Mouse (Mus musculus) midbrain, embryonic 12.5 days (tissue): ENCODE measurements at regions not wholly inside any gene's neighbourhood (a gene's known extent, or its start where the extent isn't known, plus 50 kb on each side); places are given as distances from the start of the nearest gene placed in this dataset.

Experiments
- ATAC-seq: fragments of 200-750 bp; cut with Nextera tagmentation; 2 replicates; pipeline ENCODE4 v1.8.0; 2017; ENCODE audit warnings: low read depth, moderate TSS enrichment, moderate library complexity; ENCODE audit not compliant: low FRiP score
- H3K27ac ChIP-seq: fragments of 300-500 bp; sonication (generic); replicated peaks from 2 replicates; pipeline ENCODE4 v1.5.1; 2016; ENCODE audit warnings: mild to moderate bottlenecking
- H3K27me3 ChIP-seq: fragments of 300-500 bp; sonication (generic); 2 replicates; pipeline ENCODE4 v1.6.1; 2016; ENCODE audit warnings: mild to moderate bottlenecking
- H3K36me3 ChIP-seq: fragments of 300-500 bp; sonication (generic); 2 replicates; pipeline ENCODE4 v1.6.1; 2016
- H3K4me1 ChIP-seq: fragments of 300-500 bp; sonication (generic); 2 replicates; pipeline ENCODE4 v1.6.1; 2016
- H3K4me2 ChIP-seq: fragments of 300-500 bp; sonication (generic); replicated peaks from 2 replicates; pipeline ENCODE4 v1.6.1; 2016; ENCODE audit warnings: mild to moderate bottlenecking, moderate library complexity
- H3K4me3 ChIP-seq: fragments of 300-500 bp; sonication (generic); 2 replicates; pipeline ENCODE4 v1.5.1; 2016; ENCODE audit warnings: mild to moderate bottlenecking
- H3K9ac ChIP-seq: fragments of 300-500 bp; sonication (generic); replicated peaks from 2 replicates; pipeline ENCODE4 v1.6.1; 2016; ENCODE audit warnings: mild to moderate bottlenecking, moderate library complexity
- H3K9me3 ChIP-seq: fragments of 300-500 bp; sonication (generic); 2 replicates; pipeline ENCODE4 v1.6.1; 2016; ENCODE audit warnings: mild to moderate bottlenecking
- WGBS: fragments of 180-500 bp; shearing (Covaris S2); methylation state at CpG from one replicate; pipeline ENCODE4 v1.1.7; 2016; 5-methylcytosine and 5-hydroxymethylcytosine counted together

DNA sequence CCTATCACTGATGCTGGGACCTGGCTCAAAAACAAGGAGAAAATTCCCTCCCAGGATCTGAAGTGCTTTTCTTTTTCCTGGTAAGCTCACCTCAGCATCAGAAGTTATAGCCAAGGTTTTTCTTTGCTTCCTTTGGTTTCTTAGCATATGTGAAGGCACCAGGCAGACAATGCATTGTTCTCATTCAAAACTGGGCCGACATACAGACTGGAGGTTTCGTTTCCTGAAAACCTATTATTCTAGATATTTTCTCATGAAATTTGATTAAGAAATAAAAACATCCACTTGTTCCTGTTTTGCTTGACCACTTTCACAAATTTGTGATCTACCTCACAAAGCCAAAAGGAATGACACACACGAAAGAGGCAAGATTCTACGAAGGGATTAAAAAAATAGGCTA is 308.7 kb downstream of the Inhba start:
- ATAC-seq = no peak
- no peaks in the 10 kb centered on the region for H3K27me3 ChIP-seq
- 74% methylated on average over 4 of the region's 4 CpGs for WGBS
- H3K4me1 ChIP-seq = no peaks in the 10 kb centered on the region
- no peak overlapping the region for H3K27ac ChIP-seq
- H3K4me2 ChIP-seq = no peak overlapping the region
- no peak overlapping the region for H3K4me3 ChIP-seq
- H3K9ac ChIP-seq = no peak overlapping the region
- H3K36me3 ChIP-seq = no peaks in the 10 kb centered on the region
- no peaks in the 10 kb centered on the region for H3K9me3 ChIP-seq

DNA sequence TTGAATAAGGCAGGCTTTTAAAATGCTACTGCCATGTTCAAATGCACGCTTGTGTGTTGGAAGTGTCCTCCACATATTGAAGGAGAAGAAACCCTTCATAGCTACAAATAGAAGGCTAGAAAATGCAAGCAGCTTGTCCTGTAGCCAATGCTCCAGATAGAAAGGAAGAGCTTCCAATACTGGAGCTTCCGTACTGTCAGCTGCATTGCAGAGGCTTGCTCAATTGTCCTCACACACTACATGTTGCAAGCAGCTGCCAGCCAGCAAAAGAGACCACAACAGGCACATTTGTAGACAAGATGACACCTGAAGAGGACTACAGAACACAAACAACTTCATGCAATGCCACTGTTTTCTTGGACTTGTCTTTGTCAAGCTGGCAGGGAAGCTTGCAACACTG is 314.0 kb downstream of the Inhba start:
- Histone ChIP-seq H3K27me3 (no peaks in the 10 kb centered on the region), H3K9me3 (no peaks in the 10 kb centered on the region), H3K27ac (no peak overlapping the region), H3K36me3 (no peaks in the 10 kb centered on the region), H3K4me1 (no peaks in the 10 kb centered on the region), H3K4me2 (no peak overlapping the region), H3K4me3 (no peak overlapping the region), H3K9ac (no peak overlapping the region)
- no peak for ATAC-seq
- 87% methylated on average over 2 of the region's 2 CpGs for WGBS

DNA sequence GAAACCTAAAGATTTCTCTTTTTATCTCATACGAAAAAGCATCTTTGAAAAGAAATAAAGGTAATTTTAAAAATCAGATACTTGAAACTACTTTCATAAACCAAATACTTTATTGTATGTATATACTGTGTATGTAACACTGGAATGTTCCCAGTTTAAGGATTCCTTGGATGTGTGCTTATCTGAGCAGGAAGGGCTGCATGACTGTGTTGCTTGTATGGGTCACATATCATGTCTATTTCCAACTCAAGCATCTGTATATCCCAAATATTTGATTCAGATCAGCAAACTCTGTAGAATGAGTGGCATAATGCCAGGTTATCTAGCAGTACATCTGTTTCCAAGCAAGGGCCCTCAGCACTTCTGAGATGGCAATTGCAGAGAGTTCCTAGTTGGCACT is 330.1 kb downstream of the Inhba start:
- Histone ChIP-seq H3K4me1 (no peaks in the 10 kb centered on the region), H3K27me3 (no peaks in the 10 kb centered on the region), H3K4me3 (no peak overlapping the region), H3K9me3 (no peaks in the 10 kb centered on the region), H3K36me3 (no peaks in the 10 kb centered on the region), H3K27ac (no peak overlapping the region), H3K9ac (no peak overlapping the region), H3K4me2 (no peak overlapping the region)
- WGBS = 80% methylated on average over 1 of the region's 1 CpGs
- no peak for ATAC-seq

DNA sequence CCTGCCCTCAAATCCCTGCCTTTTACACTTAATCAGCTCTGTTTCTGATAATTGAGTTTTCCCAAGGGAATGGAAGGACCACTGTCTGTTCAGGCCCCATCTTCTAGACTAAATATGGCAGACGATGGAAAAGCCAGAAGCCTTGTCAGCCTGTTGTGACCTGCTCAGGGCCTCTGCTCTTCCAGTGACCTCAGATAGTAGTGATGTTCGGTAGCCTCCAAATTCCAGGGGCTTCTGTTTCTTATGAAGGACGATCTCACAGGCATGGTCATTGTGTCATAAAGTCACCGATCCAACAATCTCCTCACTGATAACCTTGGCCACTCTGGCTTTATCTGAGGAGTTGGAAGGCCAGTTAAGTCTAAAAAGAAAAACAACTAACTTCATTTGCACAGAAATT is 330.5 kb downstream of the Inhba start:
- no peaks in the 10 kb centered on the region for H3K36me3 ChIP-seq
- H3K4me1 ChIP-seq = no peaks in the 10 kb centered on the region
- H3K4me3 ChIP-seq = no peak overlapping the region
- WGBS = 85% methylated on average over 4 of the region's 4 CpGs
- no peaks in the 10 kb centered on the region for H3K9me3 ChIP-seq
- H3K9ac ChIP-seq = no peak overlapping the region
- H3K27ac ChIP-seq = no peak overlapping the region
- no peak for ATAC-seq
- H3K4me2 ChIP-seq = no peak overlapping the region
- no peaks in the 10 kb centered on the region for H3K27me3 ChIP-seq

DNA sequence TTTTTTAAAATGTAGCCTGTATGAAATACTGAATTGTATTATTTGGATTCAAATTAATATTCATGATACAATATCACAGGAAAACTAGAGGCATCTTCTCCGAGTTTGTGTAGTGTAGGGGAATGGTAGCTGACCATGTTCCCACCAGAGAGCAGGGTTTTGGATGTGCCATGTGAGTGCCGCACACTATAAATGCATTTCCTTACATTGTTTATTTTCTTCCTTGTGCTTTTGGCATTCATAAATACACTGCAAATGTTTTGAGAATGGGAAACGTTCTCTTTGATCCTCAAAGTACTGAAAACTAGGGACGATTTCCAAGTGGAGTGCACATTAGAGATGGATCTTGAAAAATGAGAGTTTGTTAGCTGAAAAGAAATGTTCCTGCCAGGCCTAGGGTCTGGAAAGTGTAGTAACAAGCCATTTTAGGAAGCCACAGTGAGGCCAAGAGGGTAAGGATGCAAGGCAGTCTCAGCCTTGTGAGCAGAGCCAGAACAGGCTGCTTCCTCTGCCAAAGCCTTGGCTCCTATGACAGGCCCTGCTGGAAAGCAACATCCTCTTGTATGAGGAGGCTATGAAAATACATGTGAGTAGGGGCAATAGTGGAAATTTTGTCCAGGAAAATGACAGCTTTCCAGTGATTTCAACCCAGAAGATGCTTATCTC is 331.8 kb downstream of the Inhba start:
- ATAC-seq = no peak
- Histone ChIP-seq H3K4me1 (no peaks in the 10 kb centered on the region), H3K27ac (no peak overlapping the region), H3K9me3 (no peaks in the 10 kb centered on the region), H3K4me2 (no peak overlapping the region), H3K27me3 (no peaks in the 10 kb centered on the region), H3K36me3 (no peaks in the 10 kb centered on the region), H3K9ac (no peak overlapping the region), H3K4me3 (no peak overlapping the region)
- 90% methylated on average over 4 of the region's 4 CpGs for WGBS

DNA sequence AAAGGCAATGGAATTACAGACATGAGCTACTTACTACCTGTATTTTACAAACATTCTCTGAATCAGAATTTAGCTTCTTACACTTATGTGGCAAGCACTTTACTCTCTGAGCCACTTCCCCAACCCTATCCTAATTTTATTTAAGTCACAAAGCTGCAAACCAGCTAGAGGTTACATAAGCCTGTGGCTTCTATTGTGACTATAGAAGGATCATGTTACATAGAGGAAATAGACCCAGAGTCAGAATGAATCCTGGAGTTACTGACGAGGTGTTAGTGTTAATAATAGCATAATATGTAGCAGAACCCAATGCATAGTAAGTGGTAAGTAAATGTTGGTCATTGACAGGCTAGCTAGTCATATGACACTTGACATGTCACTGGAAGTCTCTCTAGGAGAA is 337.7 kb downstream of the Inhba start:
- Histone ChIP-seq H3K4me3 (no peak overlapping the region), H3K36me3 (no peaks in the 10 kb centered on the region), H3K4me1 (no peaks in the 10 kb centered on the region), H3K9ac (no peak overlapping the region), H3K27me3 (no peaks in the 10 kb centered on the region), H3K27ac (no peak overlapping the region), H3K9me3 (no peaks in the 10 kb centered on the region), H3K4me2 (no peak overlapping the region)
- ATAC-seq = no peak
- 30% methylated on average over 1 of the region's 1 CpGs for WGBS

DNA sequence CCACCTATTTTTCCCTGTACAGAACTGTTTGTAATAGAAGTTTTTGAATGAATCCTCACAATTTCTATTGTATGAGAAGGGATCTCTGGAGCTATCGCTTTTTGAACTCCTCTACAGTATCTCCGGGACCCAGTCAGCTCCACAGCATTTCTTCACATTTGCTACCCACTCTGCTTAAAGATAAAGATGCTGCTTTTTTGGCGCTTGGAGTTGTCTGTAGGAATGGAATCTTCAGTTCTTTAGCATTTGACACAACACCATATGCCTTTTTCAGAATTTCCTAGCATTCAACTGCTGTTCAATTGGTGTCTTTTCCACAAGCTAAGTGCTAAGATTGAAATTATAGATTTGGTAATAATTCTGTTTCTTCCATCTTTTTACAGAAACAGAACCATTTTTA is 338.4 kb downstream of the Inhba start:
- Histone ChIP-seq H3K27me3 (no peaks in the 10 kb centered on the region), H3K27ac (no peak overlapping the region), H3K4me1 (no peaks in the 10 kb centered on the region), H3K36me3 (no peaks in the 10 kb centered on the region), H3K4me3 (no peak overlapping the region), H3K9me3 (no peaks in the 10 kb centered on the region), H3K9ac (no peak overlapping the region), H3K4me2 (no peak overlapping the region)
- 90% methylated on average over 3 of the region's 3 CpGs for WGBS
- no peak for ATAC-seq

DNA sequence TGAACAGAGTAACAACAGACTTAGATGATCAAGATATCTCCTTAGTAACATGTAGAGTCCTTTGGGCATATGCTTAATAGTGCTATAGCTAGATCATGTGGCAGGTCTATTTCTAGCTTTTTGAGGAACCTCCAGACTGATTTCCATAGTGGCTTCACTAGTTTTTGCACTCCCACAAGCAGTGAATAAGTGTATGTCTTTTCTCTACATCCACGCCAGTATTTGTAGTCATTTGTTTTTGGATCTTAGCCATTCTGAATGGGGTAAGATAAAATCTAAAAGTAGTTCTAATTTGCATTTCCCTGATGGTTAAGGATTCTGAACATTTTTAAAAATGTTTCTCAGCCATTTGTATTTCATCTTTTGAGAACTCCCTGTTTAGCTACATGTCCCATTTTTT is 343.7 kb downstream of the Inhba start:
- Histone ChIP-seq H3K9me3 (no peaks in the 10 kb centered on the region), H3K27ac (no peak overlapping the region), H3K4me2 (no peak overlapping the region), H3K4me3 (no peak overlapping the region), H3K36me3 (no peaks in the 10 kb centered on the region), H3K27me3 (no peaks in the 10 kb centered on the region), H3K9ac (no peak overlapping the region), H3K4me1 (no peaks in the 10 kb centered on the region)
- WGBS = 91% methylated on average over 1 of the region's 1 CpGs
- no peak for ATAC-seq

DNA sequence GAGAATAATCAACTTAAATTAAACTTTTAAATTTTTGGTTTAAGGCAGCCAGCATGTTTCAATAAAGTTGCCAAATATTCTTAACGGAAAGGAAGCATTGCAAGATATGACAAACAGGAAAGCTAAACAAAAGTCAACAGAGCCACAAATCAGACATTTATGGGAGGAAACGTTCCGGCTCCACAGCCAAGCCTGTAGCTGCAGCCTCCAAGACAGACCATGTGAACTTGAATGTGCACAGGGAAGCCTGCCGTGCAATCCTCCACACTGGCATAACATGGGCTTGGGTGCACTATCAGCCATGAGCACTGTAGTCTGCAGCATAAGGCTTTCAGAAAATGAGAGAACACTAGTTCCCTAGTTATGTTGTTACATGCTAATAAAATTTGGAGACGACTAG is 367.8 kb downstream of the Inhba start:
- H3K27me3 ChIP-seq = no peaks in the 10 kb centered on the region
- 92% methylated on average over 5 of the region's 5 CpGs for WGBS

DNA sequence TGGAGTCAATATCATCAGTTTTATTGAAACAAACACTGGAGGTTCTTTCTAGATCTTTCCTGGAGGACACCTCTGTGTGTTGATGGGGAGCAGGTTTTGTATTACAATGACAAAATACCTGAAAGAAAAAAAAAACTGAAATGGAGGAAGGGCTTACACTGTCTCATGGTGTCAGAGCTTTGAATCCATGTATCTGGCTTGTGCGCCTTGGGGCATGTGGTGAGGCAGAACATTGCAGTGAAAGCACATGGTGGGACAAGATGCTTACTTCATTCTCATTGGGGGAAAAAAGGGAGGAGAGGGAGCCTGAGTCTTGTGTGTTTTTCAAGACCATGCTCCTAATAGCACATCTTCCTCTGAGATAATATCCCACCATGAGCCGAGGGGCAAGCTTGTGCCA is 368.3 kb downstream of the Inhba start:
- H3K9ac ChIP-seq = no peak overlapping the region
- no peaks in the 10 kb centered on the region for H3K27me3 ChIP-seq
- no peak overlapping the region for H3K4me3 ChIP-seq
- no peak for ATAC-seq
- H3K4me1 ChIP-seq = no peaks in the 10 kb centered on the region
- H3K9me3 ChIP-seq = no peaks in the 10 kb centered on the region
- H3K36me3 ChIP-seq = no peaks in the 10 kb centered on the region
- no peak overlapping the region for H3K4me2 ChIP-seq
- WGBS = 100% methylated on average over 2 of the region's 2 CpGs
- H3K27ac ChIP-seq = no peak overlapping the region

More for the DNA sequence above, 367.8 kb downstream of the Inhba start:
- no peaks in the 10 kb centered on the region for H3K4me1 ChIP-seq
- no peaks in the 10 kb centered on the region for H3K36me3 ChIP-seq
- no peak overlapping the region for H3K4me2 ChIP-seq
- H3K27ac ChIP-seq = no peak overlapping the region
- H3K4me3 ChIP-seq = no peak overlapping the region
- H3K9ac ChIP-seq = no peak overlapping the region
- ATAC-seq = no peak
- H3K9me3 ChIP-seq = no peaks in the 10 kb centered on the region

DNA sequence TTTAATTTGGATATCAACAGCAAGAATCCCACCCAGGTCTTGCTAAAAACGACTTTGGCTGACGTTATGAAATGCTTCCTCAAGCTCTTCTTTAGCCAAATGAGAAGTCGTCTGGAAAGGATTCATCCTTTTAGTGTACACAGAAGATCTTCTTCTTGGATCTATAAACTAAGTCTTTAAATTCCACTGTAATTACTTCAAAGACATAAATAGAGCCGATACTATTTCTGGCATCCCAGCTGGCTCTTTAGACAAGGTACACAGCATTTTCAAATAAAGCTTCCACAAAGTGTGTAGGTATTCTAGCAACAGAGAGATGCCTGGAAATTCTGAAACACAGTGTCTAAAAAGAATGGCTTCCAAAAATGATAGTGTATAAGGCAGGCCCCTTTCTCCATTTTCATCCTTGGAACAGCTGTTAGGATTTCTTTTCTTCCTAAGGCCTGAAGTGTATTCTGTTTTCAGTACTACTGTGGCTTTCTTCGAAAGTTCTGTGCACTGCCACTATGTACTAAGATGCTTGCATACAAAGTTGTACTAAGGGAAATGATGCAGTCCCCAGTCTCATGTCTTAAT is 371.4 kb downstream of the Inhba start:
- 85% methylated on average over 5 of the region's 5 CpGs for WGBS

DNA sequence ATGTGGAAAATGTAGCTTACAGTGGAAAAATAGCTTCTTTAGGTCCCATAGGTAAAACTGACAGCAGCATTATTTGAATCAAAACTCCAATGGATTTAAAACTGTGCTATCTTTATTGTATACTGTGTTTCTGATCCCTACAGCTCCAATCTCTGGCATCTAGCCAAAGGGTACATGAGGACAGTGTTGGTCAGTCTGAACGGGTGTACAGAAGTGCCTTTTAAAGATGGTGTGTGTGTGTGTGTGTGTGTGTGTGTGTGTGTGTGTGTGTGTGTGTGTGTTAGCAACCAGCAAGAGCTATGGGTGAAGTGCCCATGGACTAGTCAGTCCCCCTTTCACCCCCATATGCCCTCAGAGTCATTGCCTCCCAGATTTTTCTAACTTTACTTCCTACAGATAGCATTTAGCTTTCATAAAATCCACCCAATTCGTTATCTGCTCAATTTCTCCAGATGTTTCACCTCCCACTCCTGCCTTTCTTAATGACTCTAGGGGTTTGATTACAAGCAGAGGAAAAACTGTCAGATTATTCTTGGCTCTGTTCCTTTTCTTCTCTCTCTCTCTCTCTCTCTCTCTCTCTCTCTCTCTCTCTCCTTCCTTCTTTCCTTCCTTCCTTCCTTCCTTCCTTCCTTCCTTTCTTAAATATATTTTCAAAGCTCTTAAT is 404.8 kb downstream of the Inhba start:
- no peaks in the 10 kb centered on the region for H3K4me1 ChIP-seq
- H3K36me3 ChIP-seq = no peaks in the 10 kb centered on the region
- H3K4me3 ChIP-seq = no peak overlapping the region
- H3K4me2 ChIP-seq = no peak overlapping the region
- WGBS = 82% methylated on average over 2 of the region's 2 CpGs
- ATAC-seq = no peak
- no peak overlapping the region for H3K9ac ChIP-seq
- H3K9me3 ChIP-seq = no peaks in the 10 kb centered on the region
- H3K27me3 ChIP-seq = no peaks in the 10 kb centered on the region
- H3K27ac ChIP-seq = no peak overlapping the region

More for the DNA sequence above, 371.4 kb downstream of the Inhba start:
- Histone ChIP-seq H3K4me2 (no peak overlapping the region), H3K27ac (no peak overlapping the region), H3K9ac (no peak overlapping the region), H3K27me3 (no peaks in the 10 kb centered on the region), H3K4me3 (no peak overlapping the region), H3K36me3 (no peaks in the 10 kb centered on the region), H3K4me1 (no peaks in the 10 kb centered on the region), H3K9me3 (no peaks in the 10 kb centered on the region)
- ATAC-seq = no peak
